Mouse (Mus musculus): Measurements from ENCODE around the gene Uba5. TPM values are rescaled to one million over a fixed set of nuclear protein-coding genes. Genes with fewer than 3 reads are reported as not detected.

Uba5 gene
- polyA plus RNA-seq, 1 experiment from 2014 or later, result 43.6 TPM

- Histone ChIP-seq H3K9ac (peak within 1 kb of the TSS; percentile 94), H3K36me3 (peaks cover 16% of the 10 kb centered on the region), H3K27ac (ENCODE audit: poor library complexity, severe bottlenecking) (peak within 1 kb of the TSS; percentile 58; the same call in 1 of the 2 replicates), H3K4me3 (peak within 1 kb of the TSS; percentile 100), H3K4me2 (peak within 1 kb of the TSS; percentile 96), H3K4me1 (replicated peaks) (peaks cover 17% of the 10 kb centered on the region), H3K9me3 (replicated peaks) (no peaks in the 10 kb centered on the region), H3K27me3 (replicated peaks) (no peaks in the 10 kb centered on the region)
- peak; percentile 93 for ATAC-seq (ENCODE audit: insufficient number of reproducible peaks, low FRiP score)
- under 1% methylated on average over 28 of the region's 30 CpGs for WGBS
Observed at GRCm38 (mm10) chr9:104063244-104063961, 469 bp upstream of the Uba5 start, which contains the start of gene Acad11. Gene Acad11, plus strand, starts transcription at chr9:104063377.

GRCm38 (mm10) chr9:104051028-104051427, 11.9 kb downstream of the Uba5 start:
- Histone ChIP-seq H3K4me2 (no peak overlapping the region), H3K36me3 (peaks cover 87% of the 10 kb centered on the region), H3K9ac (no peak overlapping the region), H3K4me1 (replicated peaks) (no peaks in the 10 kb centered on the region), H3K27ac (ENCODE audit: poor library complexity, severe bottlenecking) (no peak overlapping the region), H3K27me3 (replicated peaks) (no peaks in the 10 kb centered on the region), H3K9me3 (replicated peaks) (no peaks in the 10 kb centered on the region), H3K4me3 (no peak overlapping the region)
- WGBS, result 83% methylated on average over 6 of the region's 6 CpGs
- no peak for ATAC-seq (ENCODE audit: insufficient number of reproducible peaks, low FRiP score)

- H3K27ac ChIP-seq (ENCODE audit: poor library complexity, severe bottlenecking), result no peak overlapping the region
- no peak overlapping the region for H3K4me3 ChIP-seq
- no peak for ATAC-seq (ENCODE audit: insufficient number of reproducible peaks, low FRiP score)
- H3K4me1 ChIP-seq (replicated peaks), result no peaks in the 10 kb centered on the region
- no peaks in the 10 kb centered on the region for H3K9me3 ChIP-seq (replicated peaks)
- H3K9ac ChIP-seq, result no peak overlapping the region
- H3K36me3 ChIP-seq, result peaks cover 51% of the 10 kb centered on the region
- no peak overlapping the region for H3K4me2 ChIP-seq
- WGBS, result 89% methylated on average over 4 of the region's 4 CpGs
- H3K27me3 ChIP-seq (replicated peaks), result no peaks in the 10 kb centered on the region
Observed at GRCm38 (mm10) chr9:104043676-104044075, 19.3 kb downstream of the Uba5 start.

GRCm38 (mm10) chr9:104040362-104040761, 22.6 kb downstream of the Uba5 start, which contains the start of gene Gm28305:
Gene Gm28305, plus strand, starts transcription at chr9:104040662.
- Histone ChIP-seq H3K4me2 (no peak within 1 kb of the TSS), H3K27ac (ENCODE audit: poor library complexity, severe bottlenecking) (no peak within 1 kb of the TSS), H3K9ac (no peak within 1 kb of the TSS), H3K9me3 (replicated peaks) (no peaks in the 10 kb centered on the region), H3K4me1 (replicated peaks) (peaks cover 8% of the 10 kb centered on the region), H3K27me3 (replicated peaks) (no peaks in the 10 kb centered on the region), H3K36me3 (peaks cover 50% of the 10 kb centered on the region), H3K4me3 (no peak within 1 kb of the TSS)
- 66% methylated on average over 2 of the region's 2 CpGs for WGBS
- ATAC-seq (ENCODE audit: insufficient number of reproducible peaks, low FRiP score), result no peak

- peaks cover 8% of the 10 kb centered on the region for H3K4me1 ChIP-seq (replicated peaks)
- H3K4me2 ChIP-seq, result no peak overlapping the region
- no peaks in the 10 kb centered on the region for H3K27me3 ChIP-seq (replicated peaks)
- H3K36me3 ChIP-seq, result peaks cover 46% of the 10 kb centered on the region
- ATAC-seq (ENCODE audit: insufficient number of reproducible peaks, low FRiP score), result no peak
- no peaks in the 10 kb centered on the region for H3K9me3 ChIP-seq (replicated peaks)
- no peak overlapping the region for H3K27ac ChIP-seq (ENCODE audit: poor library complexity, severe bottlenecking)
- H3K4me3 ChIP-seq, result no peak overlapping the region
- no peak overlapping the region for H3K9ac ChIP-seq
- WGBS, result 76% methylated on average over 4 of the region's 4 CpGs
Observed at GRCm38 (mm10) chr9:104039742-104040141, 23.2 kb downstream of the Uba5 start.

GRCm38 (mm10) chr9:104039031-104039695, 23.8 kb downstream of the Uba5 start:
- no peak overlapping the region for H3K4me3 ChIP-seq
- no peak overlapping the region for H3K27ac ChIP-seq (ENCODE audit: poor library complexity, severe bottlenecking)
- no peaks in the 10 kb centered on the region for H3K27me3 ChIP-seq (replicated peaks)
- H3K9ac ChIP-seq, result no peak overlapping the region
- H3K4me2 ChIP-seq, result no peak overlapping the region
- ATAC-seq (ENCODE audit: insufficient number of reproducible peaks, low FRiP score), result no peak
- WGBS, result 87% methylated on average over 21 of the region's 21 CpGs
- H3K4me1 ChIP-seq (replicated peaks), result peaks cover 8% of the 10 kb centered on the region
- peaks cover 47% of the 10 kb centered on the region for H3K36me3 ChIP-seq
- no peaks in the 10 kb centered on the region for H3K9me3 ChIP-seq (replicated peaks)

- no peak overlapping the region for H3K4me3 ChIP-seq
- H3K9me3 ChIP-seq (replicated peaks), result no peaks in the 10 kb centered on the region
- no peak overlapping the region for H3K27ac ChIP-seq (ENCODE audit: poor library complexity, severe bottlenecking)
- no peak overlapping the region for H3K4me2 ChIP-seq
- peaks cover 49% of the 10 kb centered on the region for H3K36me3 ChIP-seq
- H3K4me1 ChIP-seq (replicated peaks), result peaks cover 8% of the 10 kb centered on the region
- H3K27me3 ChIP-seq (replicated peaks), result no peaks in the 10 kb centered on the region
- no peak for ATAC-seq (ENCODE audit: insufficient number of reproducible peaks, low FRiP score)
- 80% methylated on average over 13 of the region's 13 CpGs for WGBS
- no peak overlapping the region for H3K9ac ChIP-seq
Observed at GRCm38 (mm10) chr9:104038266-104038665, 24.7 kb downstream of the Uba5 start.

- no peak for ATAC-seq (ENCODE audit: insufficient number of reproducible peaks, low FRiP score)
- H3K27ac ChIP-seq (ENCODE audit: poor library complexity, severe bottlenecking), result no peak overlapping the region
- peaks cover 8% of the 10 kb centered on the region for H3K4me1 ChIP-seq (replicated peaks)
- H3K9me3 ChIP-seq (replicated peaks), result no peaks in the 10 kb centered on the region
- H3K4me2 ChIP-seq, result no peak overlapping the region
- H3K27me3 ChIP-seq (replicated peaks), result no peaks in the 10 kb centered on the region
- no peak overlapping the region for H3K4me3 ChIP-seq
- H3K36me3 ChIP-seq, result peaks cover 48% of the 10 kb centered on the region
- H3K9ac ChIP-seq, result no peak overlapping the region
- WGBS, result 53% methylated on average over 24 of the region's 24 CpGs
Observed at GRCm38 (mm10) chr9:104035261-104036015, 27.5 kb downstream of the Uba5 start.

- H3K36me3 ChIP-seq, result peaks cover 51% of the 10 kb centered on the region
- no peaks in the 10 kb centered on the region for H3K9me3 ChIP-seq (replicated peaks)
- no peak overlapping the region for H3K9ac ChIP-seq
- no peak overlapping the region for H3K27ac ChIP-seq (ENCODE audit: poor library complexity, severe bottlenecking)
- H3K4me1 ChIP-seq (replicated peaks), result peaks cover 8% of the 10 kb centered on the region
- H3K4me2 ChIP-seq, result no peak overlapping the region
- no peaks in the 10 kb centered on the region for H3K27me3 ChIP-seq (replicated peaks)
- 76% methylated on average over 6 of the region's 6 CpGs for WGBS
- no peak overlapping the region for H3K4me3 ChIP-seq
- ATAC-seq (ENCODE audit: insufficient number of reproducible peaks, low FRiP score), result no peak
Observed at GRCm38 (mm10) chr9:104034718-104035117, 28.2 kb downstream of the Uba5 start.

- Histone ChIP-seq H3K9ac (no peak overlapping the region), H3K27ac (ENCODE audit: poor library complexity, severe bottlenecking) (no peak overlapping the region), H3K36me3 (peaks cover 52% of the 10 kb centered on the region), H3K4me3 (no peak overlapping the region), H3K27me3 (replicated peaks) (no peaks in the 10 kb centered on the region), H3K9me3 (replicated peaks) (no peaks in the 10 kb centered on the region), H3K4me1 (replicated peaks) (peaks cover 8% of the 10 kb centered on the region), H3K4me2 (no peak overlapping the region)
- ATAC-seq (ENCODE audit: insufficient number of reproducible peaks, low FRiP score), result no peak
- 78% methylated on average over 8 of the region's 8 CpGs for WGBS
Observed at GRCm38 (mm10) chr9:104034231-104034630, 28.7 kb downstream of the Uba5 start.

GRCm38 (mm10) chr9:104029861-104030260, 33.1 kb downstream of the Uba5 start:
- no peaks in the 10 kb centered on the region for H3K27me3 ChIP-seq (replicated peaks)
- 87% methylated on average over 11 of the region's 11 CpGs for WGBS

More at GRCm38 (mm10) chr9:104029861-104030260, 33.1 kb downstream of the Uba5 start:
- Histone ChIP-seq H3K4me2 (no peak overlapping the region), H3K4me1 (replicated peaks) (no peaks in the 10 kb centered on the region), H3K4me3 (no peak overlapping the region), H3K36me3 (peaks cover 63% of the 10 kb centered on the region), H3K9me3 (replicated peaks) (0 out of 2 replicates have a peak, but pooled peaks cover 9% of the 10 kb centered on the region), H3K9ac (no peak overlapping the region), H3K27ac (ENCODE audit: poor library complexity, severe bottlenecking) (no peak overlapping the region)
- ATAC-seq (ENCODE audit: insufficient number of reproducible peaks, low FRiP score), result no peak
